Mouse (Mus musculus) E14TG2a.4 (cell line): Measurements from ENCODE around the gene Mthfsd.

Source experiments
- CTCF ChIP-seq: conservative IDR thresholded peaks from 2 replicates; pipeline ENCODE4 v1.5.1; 2014; ENCODE audit warnings: low read length
- POU5F1 ChIP-seq: IDR thresholded peaks from 2 replicates; pipeline ENCODE4 v1.6.1; 2014; ENCODE audit warnings: low read length, borderline replicate concordance

DNA sequence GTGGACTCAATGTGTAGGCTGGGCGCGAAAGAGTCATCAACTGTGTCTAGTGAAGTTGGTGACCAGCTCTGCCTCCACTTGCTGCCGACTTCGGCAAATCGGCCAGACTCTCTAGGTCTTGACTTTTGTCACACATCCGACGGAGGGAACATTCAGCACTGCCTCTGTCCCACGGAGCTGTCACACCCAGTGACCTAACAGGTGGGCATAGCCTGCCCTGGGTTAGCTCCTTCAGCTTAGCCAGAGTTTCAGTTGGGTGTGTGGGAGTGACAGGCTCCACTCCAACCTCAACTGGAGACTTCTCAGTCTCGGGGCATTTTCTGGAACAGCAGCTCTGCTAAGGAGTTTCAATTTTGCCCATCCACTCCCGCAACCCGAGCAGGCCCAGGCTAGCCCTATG is 26.3 kb upstream of the Mthfsd start:
- TF ChIP-seq CTCF: no peak
- no peak for TF ChIP-seq POU5F1
